Comparison of ENCODE assay signal across 8 mouse cellular contexts in genomic region chr6:87101955-87102353, GRCm38 (mm10). TPM values are rescaled to one million over a fixed set of nuclear protein-coding genes. Genes with fewer than 3 reads are reported as not detected.
A peak's percentile ranks its signal among the peaks of the same experiment; 100 is the strongest.
DNase-seq lines count a peak whose midpoint lies in the region; ATAC-seq and TF ChIP-seq lines count a peak whose summit lies in the region.

No protein-coding gene starts in this region.

- DNase-seq in kidney, adult 2 months: no peak
- peak; percentile 36 for DNase-seq in NIH3T3 (ENCODE audit: low read depth)
- no peak for DNase-seq in frontal cortex, postnatal 14 days (ENCODE audit: low spot score in 2 of 2)
- no peak for DNase-seq in cerebellum, adult 2 months
- DNase-seq in left cerebral cortex, postnatal 10 days (ENCODE audit: extremely low spot score in 1 of 2, low spot score in 2 of 2): no peak

- H3K27ac ChIP-seq in kidney, embryonic 14.5 days (ENCODE audit: low read depth, low read length): no peak overlapping the region
- no peak overlapping the region for H3K27ac ChIP-seq in kidney, adult 2 months (ENCODE audit: insufficient read depth, low read depth, low read length)
- peak overlapping the region; percentile 48 to 61; a peak in 2 of 4 replicates for H3K27ac ChIP-seq in heart, embryonic 14.5 days (replicated peaks in 1 of 2; ENCODE audit: control insufficient read depth in 1 of 2, insufficient read depth in 1 of 2, low read depth in 2 of 2, low read length in 2 of 2)
- H3K27ac ChIP-seq in liver, embryonic 15.5 days (replicated peaks): no peak overlapping the region
- no peak overlapping the region for H3K27ac ChIP-seq in cerebellum, adult 2 months (ENCODE audit: insufficient read depth, low read length)

- ATAC-seq in kidney, embryonic 14.5 days (ENCODE audit: low FRiP score, low TSS enrichment): peak; percentile 45; the same call in 1 of the 2 replicates
- ATAC-seq in heart, embryonic 14.5 days (ENCODE audit: insufficient number of reproducible peaks, insufficient read depth, low FRiP score, low read depth): no peak
- peak; percentile 18; the same call in 1 of the 2 replicates for ATAC-seq in liver, embryonic 15.5 days (ENCODE audit: insufficient read depth)

- no peak overlapping the region for H3K9ac ChIP-seq in kidney, embryonic 14.5 days (ENCODE audit: low read depth, low read length)
- H3K9ac ChIP-seq in heart, embryonic 14.5 days (ENCODE audit: low read length): no peak overlapping the region
- no peak overlapping the region for H3K9ac ChIP-seq in liver, embryonic 15.5 days

- H3K4me2 ChIP-seq in kidney, embryonic 14.5 days (replicated peaks; ENCODE audit: low read depth, low read length): no peak overlapping the region
- no peak overlapping the region for H3K4me2 ChIP-seq in heart, embryonic 14.5 days (ENCODE audit: low read length)
- H3K4me2 ChIP-seq in liver, embryonic 15.5 days: no peak overlapping the region

- TF ChIP-seq CTCF in kidney, adult 2 months (conservative IDR thresholded peaks at IDR 0.05; ENCODE audit: insufficient read depth, insufficient read length, low read depth, low read length): no peak
- no peak for TF ChIP-seq CTCF in cerebellum, adult 2 months (IDR thresholded peaks at IDR 0.05; ENCODE audit: borderline replicate concordance, insufficient read depth, low read depth, low read length)

- intact Hi-C loops in left cerebral cortex, postnatal 10 days (cut with DNase I): loop anchor here (1.0 to 5.0 kb wide), 3 partner anchors 233 to 410 kb away; partner anchors contain the start of gene Antxr1

- no peaks in the 10 kb centered on the region for H3K27me3 ChIP-seq in kidney, embryonic 14.5 days (ENCODE audit: control insufficient read depth, insufficient read depth, low read length)
- H3K27me3 ChIP-seq in kidney, adult 2 months (replicated peaks; ENCODE audit: control insufficient read depth, insufficient read depth, low read length): no peaks in the 10 kb centered on the region
- no peaks in the 10 kb centered on the region for H3K27me3 ChIP-seq in heart, embryonic 14.5 days (ENCODE audit: control insufficient read depth, insufficient read depth, low read length)
- no peaks in the 10 kb centered on the region for H3K27me3 ChIP-seq in liver, embryonic 15.5 days
- no peaks in the 10 kb centered on the region for H3K27me3 ChIP-seq in cerebellum, adult 2 months (ENCODE audit: control insufficient read depth, insufficient read depth, low read length)

- no peak overlapping the region for H3K4me3 ChIP-seq in kidney, embryonic 14.5 days (ENCODE audit: low read length)
- H3K4me3 ChIP-seq in kidney, adult 2 months (ENCODE audit: insufficient read depth, low read depth, low read length): no peak overlapping the region
- no peak overlapping the region for H3K4me3 ChIP-seq in heart, embryonic 14.5 days (ENCODE audit: control insufficient read depth in 1 of 2, insufficient read depth in 1 of 2, low read depth in 1 of 2, low read length in 2 of 2)
- H3K4me3 ChIP-seq in liver, embryonic 15.5 days (replicated peaks): no peak overlapping the region
- H3K4me3 ChIP-seq in cerebellum, adult 2 months (replicated peaks; ENCODE audit: insufficient read depth, low read depth, low read length): no peak overlapping the region

- 11% methylated on average over 4 of the region's 4 CpGs for WGBS in kidney, embryonic 14.5 days
- WGBS in kidney, adult 2 months: 12% methylated on average over 4 of the region's 4 CpGs
- WGBS in heart, embryonic 14.5 days: 17% methylated on average over 4 of the region's 4 CpGs
- 15% methylated on average over 4 of the region's 4 CpGs for WGBS in liver, embryonic 15.5 days (ENCODE audit: insufficient replicate concordance)
- 6% methylated on average over 4 of the region's 4 CpGs for WGBS in cerebellum, adult 2 months

- H3K9me3 ChIP-seq in kidney, embryonic 14.5 days (ENCODE audit: control insufficient read depth, low read length): no peaks in the 10 kb centered on the region
- H3K9me3 ChIP-seq in heart, embryonic 14.5 days (ENCODE audit: control insufficient read depth, low read length): no peaks in the 10 kb centered on the region
- H3K9me3 ChIP-seq in liver, embryonic 15.5 days (replicated peaks): no peaks in the 10 kb centered on the region

- no peak for TF ChIP-seq POLR2A in kidney, adult 2 months (IDR thresholded peaks at IDR 0.05; ENCODE audit: low read depth, low read length)
- TF ChIP-seq POLR2A in cerebellum, adult 2 months (IDR thresholded peaks at IDR 0.05; ENCODE audit: borderline replicate concordance, insufficient read depth, low read length): no peak

- peaks cover 27% of the 10 kb centered on the region for H3K4me1 ChIP-seq in kidney, embryonic 14.5 days (ENCODE audit: control insufficient read depth, insufficient read depth, low read length)
- no peaks in the 10 kb centered on the region for H3K4me1 ChIP-seq in kidney, adult 2 months (ENCODE audit: control insufficient read depth, insufficient read depth, low read length)
- H3K4me1 ChIP-seq in heart, embryonic 14.5 days (ENCODE audit: control insufficient read depth in 2 of 2, insufficient read depth in 2 of 2, low read length in 2 of 2): peaks cover 15 to 19% of the 10 kb centered on the region in 2 experiments
- peaks cover 8% of the 10 kb centered on the region for H3K4me1 ChIP-seq in liver, embryonic 15.5 days (replicated peaks)
- no peaks in the 10 kb centered on the region for H3K4me1 ChIP-seq in cerebellum, adult 2 months (ENCODE audit: control insufficient read depth, insufficient read depth, low read length)

- no peaks in the 10 kb centered on the region for H3K36me3 ChIP-seq in kidney, embryonic 14.5 days (ENCODE audit: control insufficient read depth, insufficient read depth, low read length)
- no peaks in the 10 kb centered on the region for H3K36me3 ChIP-seq in kidney, adult 2 months (ENCODE audit: control insufficient read depth, insufficient read depth, low read length)
- H3K36me3 ChIP-seq in heart, embryonic 14.5 days (ENCODE audit: control insufficient read depth, insufficient read depth, low read length): no peaks in the 10 kb centered on the region
- H3K36me3 ChIP-seq in liver, embryonic 15.5 days (replicated peaks): no peaks in the 10 kb centered on the region

RNA-seq across cellular contexts. Expression of gene D6Ertd527e, which starts 2.6 kb away (rescaled TPM):
- 0.09 and 0.26 TPM in 2 replicates for polyA plus RNA-seq in kidney, embryonic 14.5 days (2014; fragmentation: Nextera tagmentation; extraction: Ambion mirVana)
- polyA plus RNA-seq in kidney, adult 2 months (2012; rRNA removed): 0.09 TPM in 1 of 2 replicates, not detected in the other
- 0.13 TPM in 1 of 2 replicates, not detected in the other for polyA plus RNA-seq in heart, embryonic 14.5 days (2014; fragmentation: Nextera tagmentation; extraction: Ambion mirVana)
- not detected in 2 replicates for polyA plus RNA-seq in liver, embryonic 15.5 days (2015; fragmentation: Nextera tagmentation; extraction: Ambion mirVana)
- 0.21 and 0.38 TPM in 2 replicates for polyA plus RNA-seq in cerebellum, adult 2 months (2012; rRNA removed)
- total RNA-seq in left cerebral cortex, postnatal 10 days (2021): not detected

RNA-seq across cellular contexts. Expression of gene Gfpt1, which starts 59.3 kb away (rescaled TPM):
- polyA plus RNA-seq in kidney, embryonic 14.5 days (2014; fragmentation: Nextera tagmentation; extraction: Ambion mirVana): 16.8 and 22.3 TPM in 2 replicates
- 10.3 and 11.9 TPM in 2 replicates for polyA plus RNA-seq in kidney, adult 2 months (2012; rRNA removed)
- 12.3 and 13.4 TPM in 2 replicates for polyA plus RNA-seq in heart, embryonic 14.5 days (2014; fragmentation: Nextera tagmentation; extraction: Ambion mirVana)
- polyA plus RNA-seq in liver, embryonic 15.5 days (2015; fragmentation: Nextera tagmentation; extraction: Ambion mirVana): 6.5 and 6.7 TPM in 2 replicates
- 26.4 and 28.7 TPM in 2 replicates for polyA plus RNA-seq in cerebellum, adult 2 months (2012; rRNA removed)
- total RNA-seq in left cerebral cortex, postnatal 10 days (2021): 10 to 100 TPM; 60.0 to 60.7 TPM

Comparison
In these comparisons a context has a peak if more than half of its experiments do, and no peak if none do; other contexts are left out.
1. H3K27ac ChIP-seq: peak in heart, embryonic 14.5 days (2 of 2); none in kidney, embryonic 14.5 days (single experiment), kidney, adult 2 months (single experiment), liver, embryonic 15.5 days (single experiment) and cerebellum, adult 2 months (single experiment).